In the genomic region with DNA sequence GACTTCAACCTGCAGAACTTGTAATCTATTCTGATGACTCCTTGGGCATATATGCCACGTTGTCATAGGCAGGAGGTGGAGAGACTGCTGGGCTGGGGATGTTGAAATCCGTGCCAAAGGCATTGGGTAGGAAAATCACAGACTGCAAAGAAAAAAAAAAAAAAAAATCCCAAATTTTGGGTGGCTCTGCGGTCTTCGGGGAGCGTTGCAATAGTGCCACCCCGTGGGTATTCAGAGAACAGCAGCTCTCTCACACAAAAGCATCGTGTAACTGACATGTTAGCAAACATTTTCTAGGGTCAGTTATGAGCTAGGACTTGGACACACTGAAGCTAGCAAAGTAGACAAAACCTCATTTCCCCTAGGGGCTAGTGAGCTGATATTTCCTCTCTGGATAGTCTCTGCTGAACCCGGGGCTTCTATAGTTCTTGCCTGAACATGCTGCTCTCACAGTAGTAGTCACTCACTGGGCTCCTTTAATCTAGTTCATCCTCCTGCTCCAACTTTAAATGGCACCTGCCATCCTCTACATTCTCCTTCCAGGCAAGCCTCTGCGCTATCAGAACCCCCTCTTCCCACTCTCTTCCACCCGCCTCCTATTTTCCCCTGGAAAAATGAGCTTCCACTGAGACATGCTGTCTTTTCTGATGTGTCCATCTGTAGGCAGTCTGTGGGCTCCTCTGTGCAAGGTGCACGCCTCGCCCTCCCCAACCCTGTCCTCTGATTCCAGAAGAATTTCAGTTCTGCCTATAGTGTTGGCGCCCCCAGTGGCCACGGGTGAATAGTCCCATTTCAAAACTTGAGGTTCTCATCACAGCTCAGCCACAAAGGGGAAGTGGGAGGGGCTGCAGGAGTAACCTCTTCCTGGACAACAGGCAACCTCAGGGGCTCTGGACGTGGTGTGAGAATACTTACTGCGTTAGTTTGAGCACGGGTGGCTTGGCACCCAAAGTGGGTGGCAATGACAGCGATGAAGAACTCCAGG, we compare ENCODE assay signal across 8 mouse cellular contexts. TPM values are rescaled to one million over a fixed set of nuclear protein-coding genes. Genes with fewer than 3 reads are reported as not detected.
DNase-seq lines count a peak whose midpoint lies in the region; ATAC-seq and TF ChIP-seq lines count a peak whose summit lies in the region.

No protein-coding gene starts in this region.

- DNase-seq in CD8-positive naive resting alpha-beta T cell, adult 2 months (ENCODE audit: low read depth in 2 of 2, low spot score in 2 of 2) = peak; percentile 80 to 90
- peak; percentile 56 for DNase-seq in c-Kit-positive CD71-positive TER-119-negative erythroid progenitor cells, embryonic 14.5 days (ENCODE audit: low read depth)
- DNase-seq in heart, postnatal 0 days (ENCODE audit: low spot score) = peak; percentile 59
- peak; percentile 80 to 83 for DNase-seq in kidney, postnatal 25 days
- peak; percentile 47 to 58 (median 50) for DNase-seq in liver, embryonic 14.5 days (ENCODE audit: low read depth in 3 of 3, low spot score in 3 of 3)
- peak; percentile 94 to 97 for DNase-seq in natural killer cell, adult 2 months (ENCODE audit: low spot score in 2 of 2)

- no peak overlapping the region for H3K27ac ChIP-seq in forebrain, embryonic 13.5 days
- no peak overlapping the region for H3K27ac ChIP-seq in heart, postnatal 0 days (ENCODE audit: low read depth)
- H3K27ac ChIP-seq in liver, embryonic 14.5 days = no peak overlapping the region
- no peak overlapping the region for H3K27ac ChIP-seq in stomach, embryonic 14.5 days (ENCODE audit: low read length)

- peak; percentile 68 for ATAC-seq in forebrain, embryonic 13.5 days
- peak; percentile 60 for ATAC-seq in heart, postnatal 0 days (ENCODE audit: insufficient read depth, low read depth)
- ATAC-seq in liver, embryonic 14.5 days (ENCODE audit: insufficient read depth) = peak; percentile 47; the same call in 1 of the 2 replicates
- ATAC-seq in stomach, embryonic 14.5 days (ENCODE audit: insufficient number of reproducible peaks, insufficient read depth, low FRiP score, low read depth) = peak; percentile 39; the same call in 1 of the 2 replicates

- peak overlapping the region; percentile 36 for H3K4me2 ChIP-seq in forebrain, embryonic 13.5 days
- H3K4me2 ChIP-seq in heart, postnatal 0 days (ENCODE audit: low read depth, low read length) = peak overlapping the region; percentile 44
- H3K4me2 ChIP-seq in liver, embryonic 14.5 days (ENCODE audit: low read depth) = peak overlapping the region; percentile 37
- H3K4me2 ChIP-seq in stomach, embryonic 14.5 days (replicated peaks; ENCODE audit: low read depth, low read length) = no peak overlapping the region; the same call in 1 of the 2 replicates

- TF ChIP-seq CTCF in heart, postnatal 0 days (IDR thresholded peaks at IDR 0.05; ENCODE audit: low read depth) = peak; percentile 70
- peak; percentile 79 for TF ChIP-seq CTCF in liver, embryonic 14.5 days (IDR thresholded peaks at IDR 0.05; ENCODE audit: low read depth)

- H3K9ac ChIP-seq in forebrain, embryonic 13.5 days = no peak overlapping the region
- H3K9ac ChIP-seq in heart, postnatal 0 days (replicated peaks; ENCODE audit: low read depth, low read length) = 0 out of 2 replicates have a peak overlapping the region, but pooled peaks have one; percentile 8
- no peak overlapping the region for H3K9ac ChIP-seq in liver, embryonic 14.5 days (replicated peaks)
- no peak overlapping the region for H3K9ac ChIP-seq in stomach, embryonic 14.5 days (replicated peaks; ENCODE audit: low read depth, low read length)

- H3K36me3 ChIP-seq in forebrain, embryonic 13.5 days (ENCODE audit: poor library complexity, severe bottlenecking) = no peaks in the 10 kb centered on the region
- H3K36me3 ChIP-seq in heart, postnatal 0 days (replicated peaks; ENCODE audit: control insufficient read depth, insufficient read depth, low read length) = no peaks in the 10 kb centered on the region
- no peaks in the 10 kb centered on the region for H3K36me3 ChIP-seq in liver, embryonic 14.5 days (replicated peaks; ENCODE audit: control insufficient read depth, insufficient read depth, low read depth)
- H3K36me3 ChIP-seq in stomach, embryonic 14.5 days (ENCODE audit: control insufficient read depth, insufficient read depth, low read length) = no peaks in the 10 kb centered on the region

- H3K4me1 ChIP-seq in forebrain, embryonic 13.5 days = no peaks in the 10 kb centered on the region
- 0 out of 2 replicates have a peak, but pooled peaks cover 4% of the 10 kb centered on the region for H3K4me1 ChIP-seq in heart, postnatal 0 days (ENCODE audit: control insufficient read depth, insufficient read depth)
- H3K4me1 ChIP-seq in liver, embryonic 14.5 days (replicated peaks; ENCODE audit: control insufficient read depth in 2 of 2, insufficient read depth in 2 of 2, low read length in 1 of 2) = peaks cover 0 to 8% of the 10 kb centered on the region in 2 experiments; a peak in 2 of 4 replicates
- peaks cover 5% of the 10 kb centered on the region for H3K4me1 ChIP-seq in stomach, embryonic 14.5 days (ENCODE audit: control insufficient read depth, insufficient read depth, low read length)

- H3K27me3 ChIP-seq in forebrain, embryonic 13.5 days = no peaks in the 10 kb centered on the region
- H3K27me3 ChIP-seq in heart, postnatal 0 days (ENCODE audit: control insufficient read depth, insufficient read depth, low read length) = no peaks in the 10 kb centered on the region
- no peaks in the 10 kb centered on the region for H3K27me3 ChIP-seq in liver, embryonic 14.5 days (ENCODE audit: control insufficient read depth, insufficient read depth, low read length)
- H3K27me3 ChIP-seq in stomach, embryonic 14.5 days (ENCODE audit: control insufficient read depth, insufficient read depth, low read length) = no peaks in the 10 kb centered on the region

- H3K4me3 ChIP-seq in forebrain, embryonic 13.5 days = no peak overlapping the region
- H3K4me3 ChIP-seq in heart, postnatal 0 days (ENCODE audit: low read depth, low read length) = no peak overlapping the region
- H3K4me3 ChIP-seq in liver, embryonic 14.5 days (ENCODE audit: insufficient read depth in 1 of 2, low read depth in 2 of 2, low read length in 2 of 2) = peak overlapping the region in 1 of 2 experiments; percentile 14; a peak in 1 of 4 replicates
- no peak overlapping the region for H3K4me3 ChIP-seq in stomach, embryonic 14.5 days (ENCODE audit: low read depth, low read length)

- H3K9me3 ChIP-seq in forebrain, embryonic 13.5 days (replicated peaks) = no peaks in the 10 kb centered on the region
- H3K9me3 ChIP-seq in heart, postnatal 0 days (replicated peaks; ENCODE audit: control insufficient read depth, low read length) = no peaks in the 10 kb centered on the region
- no peaks in the 10 kb centered on the region for H3K9me3 ChIP-seq in liver, embryonic 14.5 days (ENCODE audit: control insufficient read depth, low read length)
- no peaks in the 10 kb centered on the region for H3K9me3 ChIP-seq in stomach, embryonic 14.5 days (ENCODE audit: control insufficient read depth, low read depth, low read length)

- TF ChIP-seq EP300 in heart, postnatal 0 days (IDR thresholded peaks at IDR 0.05; ENCODE audit: low read depth) = no peak
- no peak for TF ChIP-seq EP300 in liver, embryonic 14.5 days (IDR thresholded peaks at IDR 0.05; ENCODE audit: low read depth)

- WGBS in forebrain, embryonic 13.5 days = 12% methylated on average over 18 of the region's 18 CpGs
- WGBS in heart, postnatal 0 days = 13% methylated on average over 18 of the region's 18 CpGs
- 6% methylated on average over 18 of the region's 18 CpGs for WGBS in liver, embryonic 14.5 days (ENCODE audit: insufficient replicate concordance)
- WGBS in stomach, embryonic 14.5 days = 11% methylated on average over 18 of the region's 18 CpGs

RNA-seq across cellular contexts. Expression of a gene that starts 5.0 kb away (rescaled TPM):
- not detected in 2 replicates for polyA plus RNA-seq in forebrain, embryonic 13.5 days (2015; fragmentation: Nextera tagmentation; extraction: Ambion mirVana)
- not detected in 2 replicates for total RNA-seq in heart, postnatal 0 days (2014; rRNA removed; ENCODE audit: low replicate concordance)
- 0.11 and 0.22 TPM in 2 replicates for polyA plus RNA-seq in heart, postnatal 0 days (2015; fragmentation: Nextera tagmentation; extraction: Ambion mirVana)
- polyA plus RNA-seq in liver, embryonic 14.5 days (2012; rRNA removed) = not detected in 2 replicates
- polyA plus RNA-seq in liver, embryonic 14.5 days (2014; fragmentation: Nextera tagmentation; extraction: Ambion mirVana) = 0.23 TPM in 1 of 2 replicates, not detected in the other
- polyA plus RNA-seq in stomach, embryonic 14.5 days (2014; fragmentation: Nextera tagmentation; extraction: Ambion mirVana) = 0.52 TPM in 1 of 2 replicates, not detected in the other

RNA-seq across cellular contexts. Expression of a gene that starts 13.6 kb away (rescaled TPM):
- not detected in 2 replicates for polyA plus RNA-seq in forebrain, embryonic 13.5 days (2015; fragmentation: Nextera tagmentation; extraction: Ambion mirVana)
- not detected in 2 replicates for total RNA-seq in heart, postnatal 0 days (2014; rRNA removed; ENCODE audit: low replicate concordance)
- not detected in 2 replicates for polyA plus RNA-seq in heart, postnatal 0 days (2015; fragmentation: Nextera tagmentation; extraction: Ambion mirVana)
- not detected in 2 replicates for polyA plus RNA-seq in liver, embryonic 14.5 days (2012; rRNA removed)
- not detected in 2 replicates for polyA plus RNA-seq in liver, embryonic 14.5 days (2014; fragmentation: Nextera tagmentation; extraction: Ambion mirVana)
- not detected in 2 replicates for polyA plus RNA-seq in stomach, embryonic 14.5 days (2014; fragmentation: Nextera tagmentation; extraction: Ambion mirVana)

RNA-seq across cellular contexts. Expression of a gene that starts 30.4 kb away (rescaled TPM):
- polyA plus RNA-seq in forebrain, embryonic 13.5 days (2015; fragmentation: Nextera tagmentation; extraction: Ambion mirVana) = 21.2 and 22.9 TPM in 2 replicates
- 8.7 and 12.1 TPM in 2 replicates for total RNA-seq in heart, postnatal 0 days (2014; rRNA removed; ENCODE audit: low replicate concordance)
- 9.8 and 12.4 TPM in 2 replicates for polyA plus RNA-seq in heart, postnatal 0 days (2015; fragmentation: Nextera tagmentation; extraction: Ambion mirVana)
- polyA plus RNA-seq in liver, embryonic 14.5 days (2012; rRNA removed) = 3.3 and 4.9 TPM in 2 replicates
- polyA plus RNA-seq in liver, embryonic 14.5 days (2014; fragmentation: Nextera tagmentation; extraction: Ambion mirVana) = 9.9 and 10.6 TPM in 2 replicates
- 21.3 and 24.6 TPM in 2 replicates for polyA plus RNA-seq in stomach, embryonic 14.5 days (2014; fragmentation: Nextera tagmentation; extraction: Ambion mirVana)

RNA-seq across cellular contexts. Expression of a gene that starts 38.4 kb away (rescaled TPM):
- polyA plus RNA-seq in forebrain, embryonic 13.5 days (2015; fragmentation: Nextera tagmentation; extraction: Ambion mirVana) = not detected in 2 replicates
- total RNA-seq in heart, postnatal 0 days (2014; rRNA removed; ENCODE audit: low replicate concordance) = not detected in 2 replicates
- not detected in 2 replicates for polyA plus RNA-seq in heart, postnatal 0 days (2015; fragmentation: Nextera tagmentation; extraction: Ambion mirVana)
- polyA plus RNA-seq in liver, embryonic 14.5 days (2012; rRNA removed) = 0.02 TPM in 1 of 2 replicates, not detected in the other
- not detected in 2 replicates for polyA plus RNA-seq in liver, embryonic 14.5 days (2014; fragmentation: Nextera tagmentation; extraction: Ambion mirVana)
- 0.35 TPM in 1 of 2 replicates, not detected in the other for polyA plus RNA-seq in stomach, embryonic 14.5 days (2014; fragmentation: Nextera tagmentation; extraction: Ambion mirVana)

RNA-seq across cellular contexts. Expression of a gene that starts 42.5 kb away (rescaled TPM):
- polyA plus RNA-seq in forebrain, embryonic 13.5 days (2015; fragmentation: Nextera tagmentation; extraction: Ambion mirVana) = 0.06 and 0.17 TPM in 2 replicates
- total RNA-seq in heart, postnatal 0 days (2014; rRNA removed; ENCODE audit: low replicate concordance) = 0.11 and 0.39 TPM in 2 replicates
- polyA plus RNA-seq in heart, postnatal 0 days (2015; fragmentation: Nextera tagmentation; extraction: Ambion mirVana) = 0.04 and 0.07 TPM in 2 replicates
- 0.02 and 0.04 TPM in 2 replicates for polyA plus RNA-seq in liver, embryonic 14.5 days (2012; rRNA removed)
- polyA plus RNA-seq in liver, embryonic 14.5 days (2014; fragmentation: Nextera tagmentation; extraction: Ambion mirVana) = 0.05 and 0.09 TPM in 2 replicates
- polyA plus RNA-seq in stomach, embryonic 14.5 days (2014; fragmentation: Nextera tagmentation; extraction: Ambion mirVana) = not detected in 2 replicates
